Mouse (Mus musculus): ENCODE data around the gene Xpc.
"Not testable (repeated sequence)": the region's sequence is repeated elsewhere in the genome, so short reads cannot be mapped to it uniquely, and the experiment has no call there.

The Xpc gene

GRCm38 (mm10) chr6:91518454-91519020, 2.8 kb upstream of the Xpc start:
- no peak for DNase-seq

GRCm38 (mm10) chr6:91514737-91515362, 838 bp downstream of the Xpc start:
- no peak for DNase-seq

- no peak for DNase-seq
Measured at GRCm38 (mm10) chr6:91514135-91514534, 1.6 kb downstream of the Xpc start.

- DNase-seq, result no peak
Measured at GRCm38 (mm10) chr6:91510211-91510610, 5.5 kb downstream of the Xpc start.

GRCm38 (mm10) chr6:91509326-91509725, 6.4 kb downstream of the Xpc start:
- peak; percentile 87 for DNase-seq

GRCm38 (mm10) chr6:91508041-91508440, 7.6 kb downstream of the Xpc start:
- no peak for DNase-seq

GRCm38 (mm10) chr6:91506036-91506435, 9.7 kb downstream of the Xpc start:
- no peak for DNase-seq

GRCm38 (mm10) chr6:91503302-91503701, 12.4 kb downstream of the Xpc start:
- no peak for DNase-seq

- DNase-seq, result no peak
Measured at GRCm38 (mm10) chr6:91494526-91494925, 21.2 kb downstream of the Xpc start.

GRCm38 (mm10) chr6:91493053-91493452, 22.6 kb downstream of the Xpc start:
- no peak for DNase-seq

- no peak for DNase-seq
Measured at GRCm38 (mm10) chr6:91491004-91491403, 24.7 kb downstream of the Xpc start.

- no peak for DNase-seq
Measured at GRCm38 (mm10) chr6:91489872-91490271, 25.8 kb downstream of the Xpc start.

GRCm38 (mm10) chr6:91488496-91489212, 27.0 kb downstream of the Xpc start:
- peak; percentile 51 for DNase-seq

GRCm38 (mm10) chr6:91486736-91487453, 28.8 kb downstream of the Xpc start:
- no peak for DNase-seq

- DNase-seq, result no peak
Measured at GRCm38 (mm10) chr6:91483371-91483770, 32.3 kb downstream of the Xpc start.

GRCm38 (mm10) chr6:91476541-91476940, 39.1 kb downstream of the Xpc start:
- DNase-seq, result no peak

GRCm38 (mm10) chr6:91474441-91475190, 41.1 kb downstream of the Xpc start:
- DNase-seq, result peak; percentile 42

- DNase-seq, result peak; percentile 17
Measured at GRCm38 (mm10) chr6:91473805-91474440, 41.8 kb downstream of the Xpc start.

GRCm38 (mm10) chr6:91472868-91473804, 42.6 kb downstream of the Xpc start, which contains the start of the genes Chchd4 and Tmem43:
Gene Chchd4, minus strand, starts transcription at chr6:91473546.
Gene Tmem43, plus strand, starts transcription at chr6:91473703.
- peak; percentile 98 for DNase-seq

GRCm38 (mm10) chr6:91472319-91472718, 43.4 kb downstream of the Xpc start:
- DNase-seq, result no peak

GRCm38 (mm10) chr6:91471427-91471826, 44.3 kb downstream of the Xpc start:
- not testable (repeated sequence) for DNase-seq

All from lung, postnatal 14 days (tissue).